Mouse (Mus musculus) testis, adult 2 months (tissue): ENCODE results near the gene Crat.

Experiments used
- CTCF ChIP-seq: fragments of 200-500 bp; IDR thresholded peaks from 2 replicates; pipeline ENCODE4 v1.5.1; 2012; ENCODE audit warnings: low read depth, mild to moderate bottlenecking, inconsistent platforms, low read length, moderate library complexity; ENCODE audit not compliant: control insufficient read depth, insufficient read depth, insufficient replicate concordance
- POLR2A ChIP-seq: fragments of 200-500 bp; IDR thresholded peaks from 2 replicates; pipeline ENCODE4 v1.6.1; 2012; ENCODE audit warnings: low read depth, mild to moderate bottlenecking, inconsistent platforms, low read length, moderate library complexity; ENCODE audit not compliant: control insufficient read depth

DNA sequence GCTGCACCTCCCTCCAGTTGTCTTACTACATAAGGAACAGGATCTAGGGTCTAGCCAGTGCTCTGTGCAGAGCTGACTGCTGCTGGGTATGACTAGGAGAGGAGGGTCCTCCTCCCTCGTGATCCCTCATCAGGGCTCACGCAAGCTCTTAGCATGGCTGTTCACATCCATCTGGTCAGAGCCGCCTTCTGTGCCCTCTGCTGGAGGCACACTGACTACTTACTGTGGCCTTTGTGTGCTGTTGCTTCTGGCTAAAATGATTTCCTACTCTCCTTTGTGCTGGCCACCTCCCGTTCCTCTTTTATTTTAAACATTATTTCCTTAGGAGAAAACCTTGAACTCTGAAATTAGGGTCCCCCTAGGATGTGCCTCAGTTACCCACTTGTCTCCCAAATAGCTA lies 21.2 kb upstream of the Crat start:
- TF ChIP-seq POLR2A (no peak), CTCF (0 out of 2 replicates have a peak, but pooled peaks have one; percentile 3)
